19 mouse cellular contexts compared by ENCODE assay signal in the genomic region with DNA sequence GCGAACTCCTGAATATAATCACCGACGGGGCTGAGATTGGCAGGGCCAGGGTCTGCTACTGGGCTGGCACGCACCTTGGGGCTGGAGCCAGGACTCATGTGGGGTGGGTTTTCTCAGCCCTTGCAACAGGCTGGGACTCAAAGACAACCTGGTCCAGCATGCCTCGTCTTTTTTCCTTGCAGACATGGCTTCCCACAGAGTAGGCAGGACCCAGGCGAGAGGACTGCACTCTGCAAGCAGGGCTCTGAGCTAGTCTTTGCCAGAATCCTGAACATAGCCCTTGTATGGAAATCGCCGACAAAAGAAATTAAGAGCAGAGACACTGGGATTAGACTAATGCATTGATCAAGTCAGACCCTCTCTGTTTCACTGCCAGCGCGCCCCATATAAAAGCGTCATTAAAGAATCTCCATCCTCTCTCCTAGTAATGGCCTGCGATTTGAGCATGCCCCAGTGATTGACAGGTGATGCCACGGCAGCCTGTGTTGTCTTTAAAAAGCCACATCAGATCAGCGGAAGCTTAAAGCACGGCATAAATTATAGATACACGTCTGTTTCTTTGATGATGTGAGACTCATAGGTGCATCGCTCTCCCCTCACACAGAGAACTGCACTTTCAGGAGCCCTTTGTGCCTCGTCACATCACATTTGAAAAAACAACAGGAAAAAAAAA.
DNase-seq lines count a peak whose midpoint lies in the region; ATAC-seq and TF ChIP-seq lines count a peak whose summit lies in the region.
"Had no signal": no experiment of that assay in that cellular context is flagged by ENCODE, and none has a peak within 500 bp of the region (broad histone marks: within the 10 kb centered on the region; RNA-seq: fewer than 3 reads in every experiment).

No protein-coding gene starts in this region.

- TF ChIP-seq POLR2A in brain, embryonic 14.5 days (IDR thresholded peaks at IDR 0.05; ENCODE audit: borderline replicate concordance, extremely low read depth, insufficient read depth, insufficient read length, poor library complexity, severe bottlenecking) = no peak

- no peaks in the 10 kb centered on the region for H3K27me3 ChIP-seq in hindbrain, embryonic 14.5 days (ENCODE audit: control insufficient read depth, insufficient read depth, low read length)
- H3K27me3 ChIP-seq in hindbrain, embryonic 11.5 days (ENCODE audit: control insufficient read depth, insufficient read depth, low read length) = no peaks in the 10 kb centered on the region
- H3K27me3 ChIP-seq in forebrain, embryonic 15.5 days = peaks cover 6% of the 10 kb centered on the region; the same call in 1 of the 2 replicates
- H3K27me3 ChIP-seq in midbrain, postnatal 0 days (ENCODE audit: insufficient read depth, low read length) = no peaks in the 10 kb centered on the region
- H3K27me3 ChIP-seq in liver, embryonic 12.5 days (replicated peaks) = no peaks in the 10 kb centered on the region
- H3K27me3 ChIP-seq: heart, embryonic 15.5 days; stomach, embryonic 15.5 days had no signal

- ATAC-seq in hindbrain, embryonic 14.5 days (ENCODE audit: low FRiP score) = peak; percentile 53; the same call in 1 of the 2 replicates
- ATAC-seq in hindbrain, embryonic 11.5 days (ENCODE audit: low FRiP score) = no peak
- peak; percentile 35; the same call in 1 of the 2 replicates for ATAC-seq in forebrain, embryonic 15.5 days (replicated peaks)
- no peak for ATAC-seq in midbrain, postnatal 0 days (ENCODE audit: low FRiP score)
- ATAC-seq in liver, embryonic 12.5 days = no peak
- ATAC-seq: activated CD4-positive, CD25-positive, alpha-beta regulatory T cell, adult 4 months; Patski had no signal

- no peak for TF ChIP-seq CTCF in brain, embryonic 14.5 days (IDR thresholded peaks at IDR 0.05; ENCODE audit: borderline replicate concordance, extremely low read depth, insufficient read depth, insufficient read length)
- TF ChIP-seq CTCF in midbrain, postnatal 0 days (IDR thresholded peaks at IDR 0.05) = no peak

- H3K4me1 ChIP-seq in hindbrain, embryonic 14.5 days (replicated peaks; ENCODE audit: control insufficient read depth, insufficient read depth, low read length) = no peaks in the 10 kb centered on the region; the same call in 1 of the 2 replicates
- no peaks in the 10 kb centered on the region for H3K4me1 ChIP-seq in hindbrain, embryonic 11.5 days (replicated peaks; ENCODE audit: control insufficient read depth, insufficient read depth, low read length)
- H3K4me1 ChIP-seq in forebrain, embryonic 15.5 days = peaks cover 25% of the 10 kb centered on the region
- peaks cover 4% of the 10 kb centered on the region; the same call in 1 of the 2 replicates for H3K4me1 ChIP-seq in midbrain, postnatal 0 days (ENCODE audit: insufficient read depth, low read length)
- H3K4me1 ChIP-seq in liver, embryonic 12.5 days = no peaks in the 10 kb centered on the region
- H3K4me1 ChIP-seq: heart, embryonic 15.5 days; stomach, embryonic 15.5 days had no signal

- H3K4me3 ChIP-seq in hindbrain, embryonic 14.5 days (replicated peaks; ENCODE audit: low read length) = no peak overlapping the region
- no peak overlapping the region for H3K4me3 ChIP-seq in hindbrain, embryonic 11.5 days (ENCODE audit: low read depth, low read length)
- H3K4me3 ChIP-seq in forebrain, embryonic 15.5 days = peak overlapping the region; percentile 5; the same call in 1 of the 2 replicates
- H3K4me3 ChIP-seq in midbrain, postnatal 0 days (ENCODE audit: low read depth, low read length) = 0 out of 2 replicates have a peak overlapping the region, but pooled peaks have one; percentile 5
- no peak overlapping the region for H3K4me3 ChIP-seq in liver, embryonic 12.5 days
- H3K4me3 ChIP-seq: heart, embryonic 15.5 days; stomach, embryonic 15.5 days had no signal

- H3K4me2 ChIP-seq in hindbrain, embryonic 14.5 days (replicated peaks) = peak overlapping the region; percentile 24
- H3K4me2 ChIP-seq in hindbrain, embryonic 11.5 days (replicated peaks; ENCODE audit: low read depth, low read length) = no peak overlapping the region
- peak overlapping the region; percentile 36 for H3K4me2 ChIP-seq in forebrain, embryonic 15.5 days (replicated peaks)
- peak overlapping the region; percentile 41 for H3K4me2 ChIP-seq in midbrain, postnatal 0 days (ENCODE audit: low read depth, low read length, poor library complexity, severe bottlenecking)
- H3K4me2 ChIP-seq in liver, embryonic 12.5 days = no peak overlapping the region
- H3K4me2 ChIP-seq: heart, embryonic 15.5 days; stomach, embryonic 15.5 days had no signal

- DNase-seq in hindbrain, embryonic 14.5 days (ENCODE audit: low spot score) = peak; percentile 26
- DNase-seq in hindbrain, embryonic 11.5 days (ENCODE audit: low spot score) = no peak
- DNase-seq in brain, embryonic 14.5 days (ENCODE audit: low read depth) = peak; percentile 73
- peak; percentile 12 for DNase-seq in midbrain, postnatal 0 days (ENCODE audit: low spot score)
- no peak for DNase-seq in lung, postnatal 25 days (ENCODE audit: low spot score)
- DNase-seq: adrenal gland, postnatal 25 days; cerebellum, adult 9-10 months; heart, adult 18-20 months; kidney, adult 2 months; kidney, postnatal 36 days; lung, adult 2 months; lung, postnatal 4 days; thymus, adult 2 months had no signal

- H3K9ac ChIP-seq in hindbrain, embryonic 14.5 days = no peak overlapping the region
- no peak overlapping the region for H3K9ac ChIP-seq in hindbrain, embryonic 11.5 days (ENCODE audit: low read depth, low read length)
- 0 out of 2 replicates have a peak overlapping the region, but pooled peaks have one; percentile 17 for H3K9ac ChIP-seq in forebrain, embryonic 15.5 days (replicated peaks)
- peak overlapping the region; percentile 48; the same call in 1 of the 2 replicates for H3K9ac ChIP-seq in midbrain, postnatal 0 days (replicated peaks; ENCODE audit: low read length, poor library complexity, severe bottlenecking)
- H3K9ac ChIP-seq in liver, embryonic 12.5 days = no peak overlapping the region
- H3K9ac ChIP-seq: heart, embryonic 15.5 days; stomach, embryonic 15.5 days had no signal

- WGBS in hindbrain, embryonic 14.5 days = 44% methylated on average over 18 of the region's 18 CpGs
- 65% methylated on average over 18 of the region's 18 CpGs for WGBS in hindbrain, embryonic 11.5 days
- 21% methylated on average over 18 of the region's 18 CpGs for WGBS in forebrain, embryonic 15.5 days
- 21% methylated on average over 18 of the region's 18 CpGs for WGBS in midbrain, postnatal 0 days
- WGBS in liver, embryonic 12.5 days (ENCODE audit: insufficient replicate concordance) = 79% methylated on average over 18 of the region's 18 CpGs

- no peaks in the 10 kb centered on the region for H3K36me3 ChIP-seq in hindbrain, embryonic 14.5 days (replicated peaks; ENCODE audit: control insufficient read depth, insufficient read depth)
- H3K36me3 ChIP-seq in hindbrain, embryonic 11.5 days (ENCODE audit: control insufficient read depth, insufficient read depth, low read length) = no peaks in the 10 kb centered on the region
- no peaks in the 10 kb centered on the region for H3K36me3 ChIP-seq in forebrain, embryonic 15.5 days
- H3K36me3 ChIP-seq in midbrain, postnatal 0 days (ENCODE audit: insufficient read depth, low read length) = no peaks in the 10 kb centered on the region
- H3K36me3 ChIP-seq in liver, embryonic 12.5 days = no peaks in the 10 kb centered on the region
- H3K36me3 ChIP-seq: heart, embryonic 15.5 days; stomach, embryonic 15.5 days had no signal

- no peak overlapping the region; the same call in 1 of the 2 replicates for H3K27ac ChIP-seq in hindbrain, embryonic 14.5 days
- no peak overlapping the region for H3K27ac ChIP-seq in hindbrain, embryonic 11.5 days (ENCODE audit: low read depth, low read length)
- H3K27ac ChIP-seq in forebrain, embryonic 15.5 days (replicated peaks) = no peak overlapping the region
- no peak overlapping the region for H3K27ac ChIP-seq in midbrain, postnatal 0 days (ENCODE audit: low read depth, low read length)
- no peak overlapping the region for H3K27ac ChIP-seq in liver, embryonic 12.5 days
- H3K27ac ChIP-seq: heart, embryonic 15.5 days; stomach, embryonic 15.5 days had no signal

- no peaks in the 10 kb centered on the region for H3K9me3 ChIP-seq in hindbrain, embryonic 14.5 days (ENCODE audit: control insufficient read depth, low read length)
- H3K9me3 ChIP-seq in hindbrain, embryonic 11.5 days (ENCODE audit: control insufficient read depth, low read length) = no peaks in the 10 kb centered on the region
- no peaks in the 10 kb centered on the region for H3K9me3 ChIP-seq in forebrain, embryonic 15.5 days
- no peaks in the 10 kb centered on the region for H3K9me3 ChIP-seq in midbrain, postnatal 0 days (ENCODE audit: low read length)
- H3K9me3 ChIP-seq in liver, embryonic 12.5 days (replicated peaks) = no peaks in the 10 kb centered on the region
- H3K9me3 ChIP-seq: heart, embryonic 15.5 days; stomach, embryonic 15.5 days had no signal

Comparison
In these comparisons a context has a peak if more than half of its experiments do, and no peak if none do; other contexts are left out.
1. ATAC-seq: peak in hindbrain, embryonic 14.5 days (single experiment) and forebrain, embryonic 15.5 days (single experiment); none in hindbrain, embryonic 11.5 days (single experiment), midbrain, postnatal 0 days (single experiment) and liver, embryonic 12.5 days (single experiment).
2. DNase-seq: peak in hindbrain, embryonic 14.5 days (single experiment), brain, embryonic 14.5 days (single experiment) and midbrain, postnatal 0 days (single experiment); none in hindbrain, embryonic 11.5 days (single experiment) and lung, postnatal 25 days (single experiment).
3. H3K4me2 ChIP-seq: peak in hindbrain, embryonic 14.5 days (single experiment), forebrain, embryonic 15.5 days (single experiment) and midbrain, postnatal 0 days (single experiment); none in hindbrain, embryonic 11.5 days (single experiment) and liver, embryonic 12.5 days (single experiment).
4. H3K4me3 ChIP-seq: peak in forebrain, embryonic 15.5 days (single experiment) and midbrain, postnatal 0 days (single experiment); none in hindbrain, embryonic 14.5 days (single experiment), hindbrain, embryonic 11.5 days (single experiment) and liver, embryonic 12.5 days (single experiment).
5. H3K9ac ChIP-seq: peak in forebrain, embryonic 15.5 days (single experiment) and midbrain, postnatal 0 days (single experiment); none in hindbrain, embryonic 14.5 days (single experiment), hindbrain, embryonic 11.5 days (single experiment) and liver, embryonic 12.5 days (single experiment).